Mouse (Mus musculus) limb, embryonic 13.5 days (tissue): ENCODE results near the gene Rsl1d1. TPM values are rescaled to one million over a fixed set of nuclear protein-coding genes. Genes with fewer than 3 reads are reported as not detected.
"Not testable (repeated sequence)": the region's sequence is repeated elsewhere in the genome, so short reads cannot be mapped to it uniquely, and the experiment has no call there.

Experiments
- ATAC-seq: fragments of 200-750 bp; cut with Nextera tagmentation; 2 replicates; pipeline ENCODE4 v1.8.0; 2017; ENCODE audit warnings: low read depth, moderate number of reproducible peaks, moderate TSS enrichment; ENCODE audit not compliant: low FRiP score
- H3K27ac ChIP-seq: fragments of 300-500 bp; sonication (generic); 2 replicates; pipeline ENCODE4 v1.5.1; 2015; ENCODE audit warnings: inconsistent platforms, mild to moderate bottlenecking, moderate library complexity
- H3K27me3 ChIP-seq: fragments of 300-500 bp; sonication (generic); 2 replicates; pipeline ENCODE4 v1.6.1; 2015; ENCODE audit warnings: mild to moderate bottlenecking, inconsistent platforms
- H3K36me3 ChIP-seq: fragments of 300-500 bp; sonication (generic); 2 replicates; pipeline ENCODE4 v1.6.1; 2015; ENCODE audit warnings: inconsistent platforms, mild to moderate bottlenecking, moderate library complexity
- H3K4me1 ChIP-seq: fragments of 300-500 bp; sonication (generic); 2 replicates; pipeline ENCODE4 v1.6.1; 2015; ENCODE audit warnings: inconsistent platforms
- H3K4me2 ChIP-seq: fragments of 300-500 bp; sonication (generic); replicated peaks from 2 replicates; pipeline ENCODE4 v1.6.1; 2015; ENCODE audit warnings: inconsistent platforms, mild to moderate bottlenecking, moderate library complexity
- H3K4me3 ChIP-seq: fragments of 300-500 bp; sonication (generic); 2 replicates; pipeline ENCODE4 v1.5.1; 2015; ENCODE audit warnings: moderate library complexity, mild to moderate bottlenecking, inconsistent platforms
- H3K9ac ChIP-seq: fragments of 300-500 bp; sonication (generic); 2 replicates; pipeline ENCODE4 v1.6.1; 2015; ENCODE audit warnings: mild to moderate bottlenecking, inconsistent platforms
- H3K9me3 ChIP-seq: fragments of 300-500 bp; sonication (generic); 2 replicates; pipeline ENCODE4 v1.6.1; 2016; ENCODE audit warnings: inconsistent platforms
- WGBS: fragments of 180-500 bp; shearing (Covaris S2); methylation state at CpG from one replicate; pipeline ENCODE4 v1.1.7; 2015; 5-methylcytosine and 5-hydroxymethylcytosine counted together
- microRNA-seq: library from miRNA; unstranded; fragments of <30 nt; microRNA quantifications from one replicate; pipeline ENCODE4, GENCODE M21; 2016
- polyA plus RNA-seq: library from polyadenylated mRNA; unstranded; fragments of >200 nt; fragmentation: Nextera tagmentation; extraction: Ambion mirVana; gene quantifications from 2 replicates; pipeline ENCODE4 v1.2.1, GENCODE M21; 2015

Gene Rsl1d1
- polyA plus RNA-seq, 1 experiment from 2014 or later: 193 TPM

GRCm38 (mm10) chr16:11143706-11144483, 59.2 kb downstream of the Rsl1d1 start:
- H3K9me3 ChIP-seq, H3K4me3 ChIP-seq, H3K4me1 ChIP-seq, H3K27ac ChIP-seq, H3K27me3 ChIP-seq, H3K9ac ChIP-seq, H3K4me2 ChIP-seq, ATAC-seq: not testable (repeated sequence)
- WGBS: 12% methylated on average over 56 of the region's 56 CpGs
- H3K36me3 ChIP-seq: peaks cover 71% of the 10 kb centered on the region

Small RNA genes within 50 kb of the gene (microRNA-seq; reads per million reads assigned to microRNA genes)
- gene Gm23935: 66.3 reads per million, percentile 47 among the genes with 10 or more reads in this experiment

Other genes starting within 250 kb of the Rsl1d1 start
- gene Snn, start 142.4 kb downstream of the Rsl1d1 start, polyA plus RNA-seq: 44.0 and 44.8 TPM in 2 replicates
- gene Litaf, start 137.2 kb downstream of the Rsl1d1 start, polyA plus RNA-seq: 103 and 105 TPM in 2 replicates
- 35.5 and 39.8 TPM in 2 replicates for gene Txndc11, start 68.7 kb downstream of the Rsl1d1 start, polyA plus RNA-seq
- 91.8 and 99.0 TPM in 2 replicates for gene Zc3h7a, start 26.9 kb downstream of the Rsl1d1 start, polyA plus RNA-seq
- 75.2 and 77.2 TPM in 2 replicates for gene Gspt1, start 51.0 kb upstream of the Rsl1d1 start, polyA plus RNA-seq
- not detected in 2 replicates for gene Tnfrsf17, start 110.5 kb upstream of the Rsl1d1 start, polyA plus RNA-seq
- 15.4 and 17.2 TPM in 2 replicates for gene Snx29, start 119.6 kb upstream of the Rsl1d1 start, polyA plus RNA-seq